Mouse (Mus musculus): ENCODE measurements around the gene Skiv2l. TPM values are rescaled to one million over a fixed set of nuclear protein-coding genes. Genes with fewer than 3 reads are reported as not detected.

Gene Skiv2l
- total RNA-seq, 2 experiments from 2014 or later, result 19.0 to 24.6 TPM

DNA sequence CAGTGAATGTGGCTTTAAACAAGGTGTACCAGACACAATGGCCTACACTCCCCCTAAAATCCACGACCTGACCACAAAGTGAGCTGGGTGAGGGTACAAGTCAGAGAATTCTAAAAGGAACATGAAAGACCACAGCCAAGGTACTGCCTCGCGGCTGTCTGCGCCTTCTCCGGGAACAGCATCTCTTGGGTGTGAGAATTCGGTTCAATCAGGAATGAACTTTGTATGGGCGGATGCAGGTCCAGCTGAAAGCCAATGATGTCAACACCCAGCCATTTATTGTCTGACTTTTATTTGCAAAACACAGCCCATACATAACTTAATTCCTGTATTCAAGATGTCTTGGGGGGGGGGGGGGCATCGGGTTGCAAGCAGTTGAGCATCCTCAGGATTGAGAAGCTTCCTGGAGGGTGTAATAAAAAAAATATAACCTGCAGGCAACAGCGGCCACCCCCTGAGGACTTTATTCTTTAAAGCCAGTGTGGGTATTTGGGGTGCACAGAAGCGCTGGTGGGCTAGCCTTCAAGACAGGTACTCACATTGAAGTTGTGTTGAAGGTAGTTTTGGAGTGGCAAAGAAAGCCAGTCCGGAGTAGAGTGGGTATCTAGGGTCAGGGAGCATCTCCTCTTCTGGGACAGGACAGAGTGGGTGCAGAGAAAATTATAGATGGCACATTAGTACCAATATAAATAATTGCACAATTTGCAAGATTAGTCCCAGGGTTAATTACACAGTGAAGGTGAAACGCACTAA lies 43.2 kb upstream of the Skiv2l start:
- intact Hi-C loops (cut with DNase I), result no loop called here
- Histone ChIP-seq H3K4me3 (peak overlapping the region; percentile 89), H3K27ac (peak overlapping the region; percentile 95)
- no peak for DNase-seq
- TF ChIP-seq CTCF (IDR thresholded peaks at IDR 0.05), result no peak

DNA sequence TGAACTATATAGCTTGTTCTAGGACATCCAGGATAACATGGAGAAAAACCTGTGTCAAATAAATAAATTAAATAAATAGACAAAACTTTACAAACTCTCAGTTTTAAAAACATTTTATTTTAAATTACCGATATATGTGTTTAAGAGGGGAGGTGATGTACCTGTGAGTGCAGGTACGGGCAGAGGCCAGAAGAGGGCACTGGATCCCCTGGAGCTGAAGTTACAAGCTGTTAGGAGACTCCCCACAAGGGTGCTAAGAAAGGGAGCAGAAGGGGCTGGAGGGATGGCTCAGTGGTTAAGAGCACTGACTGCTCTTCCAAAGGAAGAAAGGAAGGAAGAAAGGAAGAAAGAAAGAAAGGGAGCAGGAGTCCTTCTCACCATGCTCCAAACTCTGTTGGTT lies 41.4 kb upstream of the Skiv2l start:
- H3K27ac ChIP-seq, result no peak overlapping the region
- no peak for DNase-seq
- intact Hi-C loops (cut with DNase I), result no loop called here
- H3K4me3 ChIP-seq, result no peak overlapping the region
- peak; percentile 24; the same call in 1 of the 2 replicates for TF ChIP-seq CTCF (IDR thresholded peaks at IDR 0.05)

DNA sequence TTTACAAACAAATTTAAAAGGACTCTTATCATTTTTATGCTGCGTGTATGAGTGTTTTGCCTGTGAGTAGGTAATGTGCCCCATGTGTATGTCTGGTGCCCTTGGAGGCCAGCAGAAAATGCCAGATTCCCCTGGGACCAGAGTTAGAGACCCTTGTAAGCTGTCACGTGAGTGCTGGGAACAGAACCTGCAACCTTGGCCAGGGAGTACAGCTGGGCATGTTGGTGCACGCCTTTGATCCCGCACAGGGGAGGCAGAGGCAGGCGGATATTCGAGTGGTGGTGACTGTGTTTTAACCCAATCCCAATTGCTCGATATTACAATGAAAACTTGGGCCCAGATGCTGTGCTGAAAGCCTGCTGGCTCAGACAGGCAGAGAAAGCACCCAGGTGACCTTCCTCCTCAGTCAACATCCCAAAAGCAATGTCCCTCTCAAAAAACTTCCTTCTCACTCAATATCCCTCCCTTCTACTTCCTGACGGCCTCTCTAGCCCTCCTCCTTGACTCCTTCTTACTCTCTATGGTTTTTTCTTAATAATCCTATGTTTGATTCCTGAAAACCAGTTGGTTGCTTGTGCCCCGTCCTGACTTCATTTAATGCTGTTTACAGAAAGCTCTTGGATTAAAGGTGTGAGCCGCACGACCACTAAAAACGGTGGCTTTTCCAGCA lies 40.2 kb upstream of the Skiv2l start:
- Histone ChIP-seq H3K27ac (no peak overlapping the region), H3K4me3 (no peak overlapping the region)
- no peak for DNase-seq
- intact Hi-C loops (cut with DNase I), result no loop called here
- TF ChIP-seq CTCF (IDR thresholded peaks at IDR 0.05), result no peak

DNA sequence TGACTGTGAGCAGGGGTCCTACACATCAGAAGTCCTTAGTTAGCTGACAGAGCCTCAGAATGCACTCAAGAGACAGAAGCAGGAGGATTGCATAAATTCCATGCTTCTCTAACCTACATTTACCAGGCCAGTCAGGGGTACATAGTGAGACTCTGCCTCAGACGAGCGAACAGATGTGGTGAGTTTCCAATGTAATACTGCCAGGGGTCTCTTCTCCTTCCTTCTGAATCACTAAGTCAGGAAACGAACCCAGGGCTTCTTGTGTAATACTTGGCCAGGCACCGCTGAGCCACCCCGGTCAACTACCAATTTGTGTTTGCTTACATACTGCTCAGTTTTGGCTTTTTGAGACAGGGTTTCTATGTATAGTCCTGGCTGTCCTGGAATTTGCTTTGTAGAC lies 37.9 kb upstream of the Skiv2l start:
- intact Hi-C loops (cut with DNase I), result no loop called here
- DNase-seq, result no peak
- TF ChIP-seq CTCF (IDR thresholded peaks at IDR 0.05), result no peak
- Histone ChIP-seq H3K4me3 (no peak overlapping the region), H3K27ac (no peak overlapping the region)

DNA sequence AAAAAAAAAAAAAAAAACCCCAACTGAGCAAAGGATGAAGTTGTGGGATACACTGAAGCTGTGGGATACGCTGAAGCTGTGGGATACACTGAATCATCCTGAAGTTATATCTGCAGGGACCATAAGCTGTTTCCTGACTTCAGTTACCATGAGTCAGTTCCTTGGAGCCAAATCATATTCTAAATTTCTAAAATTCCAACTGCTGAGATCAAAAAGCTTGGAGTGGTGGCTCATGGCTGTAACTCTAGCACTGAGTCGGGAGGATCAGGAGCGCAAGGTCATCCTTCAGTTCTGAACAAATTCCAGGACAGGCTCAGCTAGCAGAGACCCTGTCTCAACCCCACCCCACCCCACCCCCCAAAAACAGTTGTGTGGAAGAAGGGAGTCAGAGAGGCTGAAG lies 35.6 kb upstream of the Skiv2l start:
- Histone ChIP-seq H3K27ac (no peak overlapping the region), H3K4me3 (no peak overlapping the region)
- intact Hi-C loops (cut with DNase I), result no loop called here
- TF ChIP-seq CTCF (IDR thresholded peaks at IDR 0.05), result no peak
- no peak for DNase-seq

DNA sequence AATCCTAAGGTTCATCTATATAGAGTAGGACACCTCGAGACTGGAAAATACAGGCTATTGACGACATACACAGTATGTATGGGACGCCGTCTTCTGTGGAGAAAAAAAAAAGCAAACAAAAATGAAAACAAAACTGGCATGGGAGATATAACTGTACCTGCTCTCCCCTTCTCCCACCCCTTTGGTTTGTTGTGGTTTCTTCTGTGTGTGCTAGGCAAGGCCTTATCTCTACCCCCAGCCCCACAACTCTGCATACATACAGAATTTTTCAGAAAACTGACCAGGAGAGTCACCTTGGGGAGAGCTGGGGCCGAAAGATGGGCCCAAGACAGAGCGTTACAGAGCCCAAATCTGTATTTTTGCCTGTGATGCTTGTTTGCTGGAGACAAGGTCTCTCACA lies 34.7 kb upstream of the Skiv2l start:
- no peak overlapping the region for H3K4me3 ChIP-seq
- no peak for DNase-seq
- no peak overlapping the region for H3K27ac ChIP-seq
- intact Hi-C loops (cut with DNase I), result no loop called here
- TF ChIP-seq CTCF (IDR thresholded peaks at IDR 0.05), result no peak

DNA sequence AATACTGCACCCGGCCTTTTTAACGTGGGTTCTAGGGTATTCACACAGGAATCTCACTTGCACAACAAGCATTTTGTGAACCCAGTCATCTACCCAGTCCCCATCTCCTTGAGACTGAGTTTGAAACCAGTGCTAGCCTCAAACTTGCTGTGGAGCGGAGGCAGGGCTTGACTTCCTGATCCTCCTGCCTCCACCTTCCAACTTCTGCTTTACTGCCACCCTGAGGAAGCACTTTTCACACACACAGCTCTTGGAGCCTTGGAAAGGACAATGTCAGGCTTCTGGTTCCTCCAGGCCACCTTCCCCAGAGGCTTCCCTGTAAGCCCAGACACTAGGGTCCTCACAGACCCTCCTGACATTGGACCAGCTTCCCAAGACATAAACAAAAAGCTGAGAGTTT lies 33.3 kb upstream of the Skiv2l start:
- intact Hi-C loops (cut with DNase I), result no loop called here
- no peak for DNase-seq
- no peak overlapping the region for H3K27ac ChIP-seq
- no peak overlapping the region for H3K4me3 ChIP-seq
- no peak for TF ChIP-seq CTCF (IDR thresholded peaks at IDR 0.05)

DNA sequence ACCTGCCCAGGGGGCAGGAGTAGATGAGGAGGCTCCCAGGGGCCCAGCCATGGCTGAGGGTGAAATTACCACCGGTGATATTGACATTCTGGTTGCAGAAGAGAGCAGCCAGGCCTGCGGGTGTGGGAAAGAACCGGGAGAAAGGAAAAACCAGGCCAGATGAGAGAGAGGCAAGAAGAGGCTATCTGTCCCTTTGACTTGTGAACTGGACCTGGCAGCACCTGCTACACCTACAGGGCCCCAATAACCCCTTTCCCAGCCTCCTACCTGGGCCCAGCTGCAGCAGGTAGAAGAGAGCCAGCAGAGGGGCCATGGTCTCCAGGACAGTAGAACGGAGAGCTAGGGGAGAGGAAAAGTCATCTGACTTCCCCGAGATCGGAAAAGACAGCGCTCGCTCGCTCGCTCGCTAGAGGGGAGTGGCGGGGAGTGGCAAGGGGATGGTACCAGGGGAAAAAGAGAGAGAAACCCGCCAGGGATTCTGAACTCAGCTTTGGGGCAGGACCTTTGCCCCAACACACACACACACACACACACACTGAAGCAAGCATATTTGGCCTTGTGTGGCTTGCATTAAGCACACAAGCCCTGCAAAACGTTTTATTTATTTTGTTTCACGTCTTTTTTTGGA lies 31.8 kb upstream of the Skiv2l start, which contains the start of gene Gm20547:
Gene Gm20547 (minus strand): TSS at position 360 of the 628 bp plus-strand sequence.
- TF ChIP-seq CTCF (IDR thresholded peaks at IDR 0.05), result no peak
- intact Hi-C loops (cut with DNase I), result no loop called here
- DNase-seq, result no peak
- H3K4me3 ChIP-seq, result peak within 1 kb of the TSS; percentile 45
- H3K27ac ChIP-seq, result no peak within 1 kb of the TSS

DNA sequence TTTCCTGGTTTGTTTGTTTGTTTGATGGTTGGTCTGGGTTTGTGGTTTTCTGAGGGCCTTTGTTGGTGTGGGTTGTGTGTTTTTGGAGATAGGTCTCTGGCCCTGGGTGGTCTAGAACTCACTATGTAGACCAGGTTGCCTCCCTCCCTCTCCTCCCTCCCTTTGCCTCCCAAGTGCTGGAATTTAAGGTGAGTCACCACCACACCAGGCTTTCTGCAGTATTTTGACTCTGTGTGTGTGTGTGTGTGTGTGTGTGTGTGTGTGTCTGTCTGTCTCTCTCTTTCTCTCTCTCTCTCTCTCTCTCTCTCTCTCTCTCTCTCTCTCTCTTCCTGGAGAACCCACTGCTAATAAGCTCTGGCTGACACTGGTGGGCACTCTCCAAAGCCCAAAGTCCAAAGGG lies 31.2 kb upstream of the Skiv2l start:
- DNase-seq, result no peak
- no peak overlapping the region for H3K27ac ChIP-seq
- no peak for TF ChIP-seq CTCF (IDR thresholded peaks at IDR 0.05)
- H3K4me3 ChIP-seq, result no peak overlapping the region; the same call in 1 of the 2 replicates
- intact Hi-C loops (cut with DNase I), result no loop called here

DNA sequence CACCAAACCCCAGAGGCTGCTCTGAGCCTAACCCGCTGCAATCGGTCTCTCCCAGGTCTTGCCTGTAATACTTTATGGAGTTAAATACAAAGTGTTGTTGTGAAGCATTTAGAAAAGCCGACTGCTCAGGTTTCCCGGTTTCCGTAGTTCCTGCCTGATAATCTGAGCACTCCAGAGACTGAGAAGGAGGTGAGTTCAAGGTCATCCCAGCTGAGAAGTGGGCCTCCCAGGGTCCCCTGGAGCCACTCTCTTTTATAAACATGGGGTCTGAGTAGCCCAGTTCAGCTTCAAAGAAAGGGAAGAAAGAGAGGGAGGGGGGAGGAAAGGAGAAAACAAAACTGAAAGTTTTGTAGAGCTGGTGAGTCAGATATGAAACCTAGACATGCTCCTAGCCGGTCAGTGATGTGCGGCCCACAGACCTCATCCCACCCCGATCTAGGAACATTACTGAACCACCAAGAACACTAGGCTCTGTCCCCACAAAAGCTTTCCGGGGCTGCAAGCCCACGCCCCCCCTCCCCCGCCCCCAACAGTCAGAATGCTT lies 29.4 kb upstream of the Skiv2l start, which contains the start of gene Zbtb12:
Gene Zbtb12 (plus strand): TSS at position 148 of the 544 bp plus-strand sequence.
- no peak for TF ChIP-seq CTCF (IDR thresholded peaks at IDR 0.05)
- intact Hi-C loops (cut with DNase I), result no loop called here
- Histone ChIP-seq H3K4me3 (peak within 1 kb of the TSS; percentile 29; the same call in 1 of the 2 replicates), H3K27ac (no peak within 1 kb of the TSS; the same call in 1 of the 2 replicates)
- no peak for DNase-seq

DNA sequence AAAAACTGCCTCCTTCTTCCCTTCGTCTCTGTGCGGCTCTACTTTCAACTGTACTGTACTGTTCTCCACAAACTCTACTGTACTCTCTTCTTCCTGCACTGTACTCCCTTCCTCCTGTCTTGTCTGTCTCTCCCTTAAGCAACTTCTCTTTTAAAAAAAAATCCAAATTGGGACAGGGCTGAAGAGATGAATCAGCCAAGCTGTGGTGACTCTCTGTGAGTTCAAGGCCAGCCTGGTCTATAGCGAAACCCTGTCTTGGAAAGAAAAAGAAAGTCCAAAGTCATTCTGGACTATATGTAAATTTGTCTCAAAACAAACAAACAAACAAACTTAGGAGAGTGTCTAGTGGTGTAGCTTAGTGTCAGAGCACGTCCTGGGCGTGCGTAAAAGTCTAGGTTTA lies 24.3 kb upstream of the Skiv2l start:
- TF ChIP-seq CTCF (IDR thresholded peaks at IDR 0.05), result no peak
- no peak overlapping the region for H3K4me3 ChIP-seq
- no peak for DNase-seq
- intact Hi-C loops (cut with DNase I), result no loop called here
- no peak overlapping the region for H3K27ac ChIP-seq

DNA sequence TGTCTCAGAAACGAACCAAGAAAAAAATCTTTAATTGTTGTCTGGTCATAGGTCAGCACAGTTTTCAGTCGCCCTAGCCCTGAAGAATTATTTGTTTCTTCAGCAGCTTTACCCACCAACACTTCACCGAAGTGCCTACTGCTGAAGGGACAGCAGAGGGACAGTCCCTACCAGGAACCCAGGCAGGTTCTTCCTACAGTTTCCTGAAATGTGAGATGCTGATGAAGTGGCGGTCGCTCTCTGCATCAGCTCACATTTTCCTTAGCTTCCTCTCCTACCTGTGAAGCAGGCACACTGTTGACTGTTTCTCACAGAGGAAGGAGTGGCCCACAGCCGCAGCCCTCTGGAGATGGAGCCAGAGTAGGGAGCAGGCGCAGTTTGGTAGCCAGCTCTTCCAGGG lies 16.0 kb upstream of the Skiv2l start:
- DNase-seq, result no peak
- no peak overlapping the region for H3K27ac ChIP-seq
- no peak for TF ChIP-seq CTCF (IDR thresholded peaks at IDR 0.05)
- no peak overlapping the region for H3K4me3 ChIP-seq
- intact Hi-C loops (cut with DNase I), result no loop called here

All from gastrocnemius, adult 2 months (tissue).